Mouse (Mus musculus) G1E (cell line): ENCODE measurements at regions not wholly inside any gene's neighbourhood (a gene's known extent, or its start where the extent isn't known, plus 50 kb on each side); places are given as distances from the start of the nearest gene placed in this dataset.

ENCODE experiments used
- ATAC-seq: 2 replicates; pipeline ENCODE4 v1.8.0; 2016; ENCODE audit warnings: mild to moderate bottlenecking; ENCODE audit not compliant: insufficient number of reproducible peaks, poor library complexity, low FRiP score, severe bottlenecking; ENCODE audit errors: extremely low read depth
- DNase-seq: peaks from one replicate; pipeline ENCODE4 v3.0.0; 2012; ENCODE audit warnings: low spot score
- H3K27me3 ChIP-seq: 2 replicates; pipeline ENCODE4 v1.6.1; 2012; ENCODE audit warnings: mild to moderate bottlenecking, low read length, inconsistent platforms; ENCODE audit not compliant: insufficient read depth
- H3K36me3 ChIP-seq: replicated peaks from 2 replicates; pipeline ENCODE3; 2012; ENCODE audit warnings: mild to moderate bottlenecking, inconsistent platforms
- H3K4me1 ChIP-seq: 2 replicates; pipeline ENCODE4 v1.6.1; 2012; ENCODE audit warnings: low read depth, low read length, inconsistent platforms, mixed read lengths; ENCODE audit not compliant: insufficient read depth
- H3K4me3 ChIP-seq: 2 replicates; pipeline ENCODE4 v1.5.1; 2012; ENCODE audit warnings: low read depth, mild to moderate bottlenecking, inconsistent platforms, low read length, moderate library complexity, mixed read lengths
- H3K9me3 ChIP-seq: replicated peaks from 2 replicates; pipeline ENCODE4 v1.6.1; 2012; ENCODE audit warnings: inconsistent platforms
- CTCF ChIP-seq: IDR thresholded peaks from 2 replicates; pipeline ENCODE4 v1.5.1; 2012; ENCODE audit warnings: low read depth, low read length, inconsistent platforms, mixed read lengths
- GATA1 ChIP-seq: IDR thresholded peaks from 2 replicates; pipeline ENCODE4 v1.6.1; 2012; ENCODE audit warnings: borderline replicate concordance, low read length, inconsistent platforms, mixed read lengths
- GATA2 ChIP-seq: IDR thresholded peaks from 2 replicates; pipeline ENCODE4 v1.6.1; 2012; ENCODE audit warnings: low read depth, low read length, inconsistent platforms, borderline replicate concordance
- POLR2AphosphoS5 ChIP-seq: IDR thresholded peaks from 2 replicates; pipeline ENCODE4 v1.6.1; 2012; ENCODE audit warnings: low read depth, low read length, inconsistent platforms; ENCODE audit not compliant: insufficient replicate concordance
- TAL1 ChIP-seq: conservative IDR thresholded peaks from 2 replicates; pipeline ENCODE4 v1.6.1; 2012; ENCODE audit warnings: low read depth, low read length, inconsistent platforms, mixed read lengths

- no peaks in the 10 kb centered on the region for H3K36me3 ChIP-seq
- peaks cover 1% of the 10 kb centered on the region for H3K9me3 ChIP-seq
- TF ChIP-seq POLR2AphosphoS5: no peak
- no peak for TF ChIP-seq GATA1
- TF ChIP-seq GATA2: no peak
- no peak for TF ChIP-seq TAL1
- no peak for ATAC-seq
- no peak overlapping the region for H3K4me3 ChIP-seq
- no peaks in the 10 kb centered on the region for H3K27me3 ChIP-seq
- DNase-seq: no peak
- peaks cover 23% of the 10 kb centered on the region for H3K4me1 ChIP-seq
Observed at GRCm38 (mm10) chr6:93548311-93548710, 605.0 kb upstream of the Adamts9 start.

GRCm38 (mm10) chr6:93544246-93544645 lies 601.0 kb upstream of the Adamts9 start:
- H3K4me1 ChIP-seq: peaks cover 10% of the 10 kb centered on the region; the same call in 1 of the 2 replicates
- no peak overlapping the region for H3K4me3 ChIP-seq
- H3K27me3 ChIP-seq: no peaks in the 10 kb centered on the region
- H3K9me3 ChIP-seq: no peaks in the 10 kb centered on the region
- TF ChIP-seq TAL1 (peak; percentile 68), POLR2AphosphoS5 (no peak)
- ATAC-seq (peak; percentile 58), DNase-seq (no peak)
- H3K36me3 ChIP-seq: no peaks in the 10 kb centered on the region

GRCm38 (mm10) chr6:93543354-93544129 lies 600.2 kb upstream of the Adamts9 start:
- DNase-seq: no peak
- H3K36me3 ChIP-seq: no peaks in the 10 kb centered on the region
- no peak for ATAC-seq
- H3K9me3 ChIP-seq: no peaks in the 10 kb centered on the region
- TF ChIP-seq POLR2AphosphoS5 (no peak), TAL1 (no peak), GATA2 (no peak), CTCF (no peak), GATA1 (no peak)
- peaks cover 10% of the 10 kb centered on the region; the same call in 1 of the 2 replicates for H3K4me1 ChIP-seq
- H3K27me3 ChIP-seq: no peaks in the 10 kb centered on the region
- H3K4me3 ChIP-seq: no peak overlapping the region

GRCm38 (mm10) chr6:93539583-93539982 lies 596.3 kb upstream of the Adamts9 start:
- no peak for DNase-seq
- no peaks in the 10 kb centered on the region for H3K9me3 ChIP-seq
- TF ChIP-seq CTCF (no peak), TAL1 (no peak), POLR2AphosphoS5 (no peak), GATA2 (no peak), GATA1 (no peak)

GRCm38 (mm10) chr6:93539171-93539570 lies 595.9 kb upstream of the Adamts9 start:
- Histone ChIP-seq H3K4me1 (peaks cover 1% of the 10 kb centered on the region; the same call in 1 of the 2 replicates), H3K9me3 (peaks cover 3% of the 10 kb centered on the region), H3K27me3 (peaks cover 3% of the 10 kb centered on the region; the same call in 1 of the 2 replicates), H3K4me3 (no peak overlapping the region), H3K36me3 (no peaks in the 10 kb centered on the region)
- no peak for TF ChIP-seq GATA1
- no peak for TF ChIP-seq TAL1
- TF ChIP-seq POLR2AphosphoS5: no peak
- TF ChIP-seq GATA2: no peak
- TF ChIP-seq CTCF: no peak
- no peak for ATAC-seq
- DNase-seq: no peak

More at GRCm38 (mm10) chr6:93539583-93539982, 596.3 kb upstream of the Adamts9 start:
- no peaks in the 10 kb centered on the region for H3K27me3 ChIP-seq
- ATAC-seq: no peak
- H3K4me1 ChIP-seq: peaks cover 6% of the 10 kb centered on the region; the same call in 1 of the 2 replicates
- no peaks in the 10 kb centered on the region for H3K36me3 ChIP-seq
- no peak overlapping the region for H3K4me3 ChIP-seq

GRCm38 (mm10) chr6:93537971-93538370 lies 594.7 kb upstream of the Adamts9 start:
- ATAC-seq (no peak), DNase-seq (no peak)
- no peaks in the 10 kb centered on the region for H3K4me1 ChIP-seq
- peaks cover 4% of the 10 kb centered on the region; the same call in 1 of the 2 replicates for H3K27me3 ChIP-seq
- TF ChIP-seq GATA1 (no peak), TAL1 (no peak), POLR2AphosphoS5 (no peak), GATA2 (no peak), CTCF (no peak)
- H3K9me3 ChIP-seq: peaks cover 5% of the 10 kb centered on the region
- H3K36me3 ChIP-seq: no peaks in the 10 kb centered on the region
- H3K4me3 ChIP-seq: no peak overlapping the region

- no peaks in the 10 kb centered on the region for H3K36me3 ChIP-seq
- H3K9me3 ChIP-seq: peaks cover 5% of the 10 kb centered on the region
- H3K4me1 ChIP-seq: no peaks in the 10 kb centered on the region
- no peak for ATAC-seq
- DNase-seq: no peak
- H3K27me3 ChIP-seq: peaks cover 4% of the 10 kb centered on the region; the same call in 1 of the 2 replicates
- no peak overlapping the region for H3K4me3 ChIP-seq
- TF ChIP-seq GATA2 (no peak), CTCF (no peak), GATA1 (no peak), POLR2AphosphoS5 (no peak), TAL1 (no peak)
Observed at GRCm38 (mm10) chr6:93537126-93537525, 593.8 kb upstream of the Adamts9 start.
